Mouse (Mus musculus) MEL (cell line): ENCODE measurements around the gene Steap3.

Experiments used
- CTCF ChIP-seq, 3 experiments: IDR thresholded peaks in 2 of 3; conservative IDR thresholded peaks in 1 of 3; 2 replicates each; pipeline ENCODE4 v1.5.1; 2011 to 2012; ENCODE audit warnings: low read length in 3 of 3, low read depth in 2 of 3, mild to moderate bottlenecking in 2 of 3, improper control_type of control experiment in 1 of 3, inconsistent platforms in 1 of 3, mixed read lengths in 1 of 3, moderate library complexity in 1 of 3; ENCODE audit not compliant: control insufficient read depth in 1 of 3, insufficient read depth in 1 of 3, poor library complexity in 1 of 3, severe bottlenecking in 1 of 3
- GATA1 ChIP-seq: IDR thresholded peaks from 2 replicates; pipeline ENCODE4 v1.6.1; 2011; ENCODE audit warnings: low read depth, low read length, improper control_type of control experiment
- POLR2AphosphoS5 ChIP-seq: IDR thresholded peaks from 2 replicates; pipeline ENCODE4 v1.6.1; 2012; ENCODE audit warnings: low read depth, borderline replicate concordance, mild to moderate bottlenecking, inconsistent platforms, low read length, moderate library complexity, mixed read lengths

GRCm38 (mm10) chr1:120258744-120259143 is 13.8 kb downstream of the Steap3 start:
- TF ChIP-seq GATA1 = no peak
- TF ChIP-seq CTCF (IDR thresholded peaks at IDR 0.05 in 2 of 3, conservative IDR thresholded peaks at IDR 0.05 in 1 of 3; ENCODE audit: control insufficient read depth in 1 of 3, insufficient read depth in 1 of 3, low read depth in 2 of 3, low read length in 3 of 3, poor library complexity in 1 of 3, severe bottlenecking in 1 of 3) = no peak
- no peak for TF ChIP-seq POLR2AphosphoS5
